Comparison of ENCODE assay signal across 8 mouse cellular contexts in genomic region chr17:28232475-28233060, GRCm38 (mm10). TPM values are rescaled to one million over a fixed set of nuclear protein-coding genes. Genes with fewer than 3 reads are reported as not detected.
DNase-seq lines count a peak whose midpoint lies in the region; ATAC-seq and TF ChIP-seq lines count a peak whose summit lies in the region.

Gene Ppard (plus strand): TSS chr17:28232700.

- TF ChIP-seq POLR2A in cortical plate, adult 2 months (IDR thresholded peaks at IDR 0.05; ENCODE audit: extremely low read depth, insufficient read depth, low read length) = peak; percentile 56; the same call in 1 of the 2 replicates

- TF ChIP-seq CTCF in cortical plate, adult 2 months (IDR thresholded peaks at IDR 0.05; ENCODE audit: extremely low read depth, insufficient read depth, low read length) = peak; percentile 97

- peak within 1 kb of the TSS; percentile 98 for H3K4me3 ChIP-seq in cortical plate, adult 2 months (ENCODE audit: insufficient read depth, low read length)

- H3K27ac ChIP-seq in cortical plate, adult 2 months (ENCODE audit: insufficient read depth, low read length) = peak within 1 kb of the TSS; percentile 18; the same call in 1 of the 2 replicates

- DNase-seq in gastrocnemius, postnatal 10 days = peak; percentile 99
- DNase-seq in induced T-regulatory cell, adult 2 months (ENCODE audit: low read depth) = peak; percentile 99
- peak; percentile 84 to 97 for DNase-seq in left cerebral cortex, adult 9 months (ENCODE audit: low spot score in 2 of 2)
- DNase-seq in right cerebral cortex, postnatal 14 days = peak; percentile 100
- DNase-seq in urinary bladder, postnatal 36 days (ENCODE audit: low spot score in 2 of 2) = peak; percentile 96 to 98

- ATAC-seq in activated CD4-positive, CD25-positive, alpha-beta regulatory T cell, adult 4 months = peak; percentile 93
- ATAC-seq in megakaryocyte progenitor cell, adult 5-6 weeks (replicated peaks; ENCODE audit: poor library complexity) = peak; percentile 99

- H3K4me1 ChIP-seq in cortical plate, adult 2 months (ENCODE audit: control insufficient read depth, insufficient read depth, low read length) = peaks cover 4% of the 10 kb centered on the region

RNA-seq across cellular contexts. Expression of gene Ppard, which starts in this region (rescaled TPM):
- polyA plus RNA-seq in activated CD4-positive, CD25-positive, alpha-beta regulatory T cell, adult 4 months (2017; shearing (Covaris generic)) = 1 to 10 TPM; 1.7 to 1.9 TPM
- polyA plus RNA-seq in cortical plate, adult 2 months (2012; rRNA removed) = 24.2 TPM in 2 replicates
- 10 to 100 TPM; 30.2 to 31.5 TPM for total RNA-seq in gastrocnemius, postnatal 10 days (2021)
- total RNA-seq in megakaryocyte progenitor cell, adult 5-6 weeks (2015) = 7.4 and 7.7 TPM in 2 replicates
- 1.9 and 2.7 TPM in 2 replicates for total RNA-seq in megakaryocyte progenitor cell, adult 5-6 weeks (2017)

Comparison
In these comparisons a context has a peak if more than half of its experiments do, and no peak if none do; other contexts are left out.
1. Peak in every context shown above with its lines: DNase-seq, ATAC-seq, H3K4me3 ChIP-seq and H3K27ac ChIP-seq.